Mouse (Mus musculus) intestine, embryonic 15.5 days (tissue): Measurements from ENCODE around the gene Mpp3. TPM values are rescaled to one million over a fixed set of nuclear protein-coding genes. Genes with fewer than 3 reads are reported as not detected.

ENCODE experiments used
- polyA plus RNA-seq: library from polyadenylated mRNA; unstranded; fragments of >200 nt; fragmentation: Nextera tagmentation; extraction: Ambion mirVana; gene quantifications from 2 replicates; pipeline ENCODE4 v1.2.1, GENCODE M21; 2015

Gene Mpp3
- polyA plus RNA-seq, 1 experiment from 2014 or later = 7.6 TPM

Other genes with a start within 250 kb of the Mpp3 start
- 4.1 and 5.4 TPM in 2 replicates for gene Etv4, start 243.1 kb downstream of the Mpp3 start, polyA plus RNA-seq
- gene Meox1, start 134.1 kb downstream of the Mpp3 start, polyA plus RNA-seq = 4.4 and 4.5 TPM in 2 replicates
- gene Sost, start 61.4 kb downstream of the Mpp3 start, polyA plus RNA-seq = 0.13 TPM in 2 replicates
- gene Cfap97d1, start 44.2 kb downstream of the Mpp3 start, polyA plus RNA-seq = not detected in 2 replicates
- 25.6 and 26.5 TPM in 2 replicates for gene Dusp3, start 41.4 kb downstream of the Mpp3 start, polyA plus RNA-seq
- 0.98 and 1.6 TPM in 2 replicates for gene Cd300lg, start 13.0 kb upstream of the Mpp3 start, polyA plus RNA-seq
- 6.2 and 6.8 TPM in 2 replicates for gene Mpp2, start 60.1 kb upstream of the Mpp3 start, polyA plus RNA-seq
- 4.5 and 6.2 TPM in 2 replicates for gene Ppy, start 72.9 kb upstream of the Mpp3 start, polyA plus RNA-seq
- gene Pyy, start 79.4 kb upstream of the Mpp3 start, polyA plus RNA-seq = 57.2 and 75.0 TPM in 2 replicates
- gene Nags, start 117.1 kb upstream of the Mpp3 start, polyA plus RNA-seq = 24.0 and 25.6 TPM in 2 replicates
- gene Tmem101, start 127.9 kb upstream of the Mpp3 start, polyA plus RNA-seq = 23.8 and 26.4 TPM in 2 replicates
- gene Lsm12, start 156.8 kb upstream of the Mpp3 start, polyA plus RNA-seq = 118 and 140 TPM in 2 replicates
- 31.1 and 33.9 TPM in 2 replicates for gene G6pc3, start 161.2 kb upstream of the Mpp3 start, polyA plus RNA-seq
- gene Hdac5, start 201.7 kb upstream of the Mpp3 start, polyA plus RNA-seq = 54.3 and 62.8 TPM in 2 replicates
- 13.1 and 13.5 TPM in 2 replicates for gene BC030867, start 220.4 kb upstream of the Mpp3 start, polyA plus RNA-seq
- 0.08 TPM in 1 of 2 replicates, not detected in the other for gene Asb16, start 240.3 kb upstream of the Mpp3 start, polyA plus RNA-seq